Mouse (Mus musculus) neural tube, embryonic 11.5 days (tissue): ENCODE results near the gene Lars2. TPM values are rescaled to one million over a fixed set of nuclear protein-coding genes. Genes with fewer than 3 reads are reported as not detected.

ENCODE experiments used
- polyA plus RNA-seq: library from polyadenylated mRNA; unstranded; fragments of >200 nt; fragmentation: Nextera tagmentation; extraction: Ambion mirVana; gene quantifications from 2 replicates; pipeline ENCODE4 v1.2.1, GENCODE M21; 2014

Gene Lars2
- polyA plus RNA-seq, 1 experiment from 2014 or later = 1,025 TPM

Other genes with a start within 250 kb of the Lars2 start
- gene Clec3b, start 216.0 kb upstream of the Lars2 start, polyA plus RNA-seq = not detected in 2 replicates
- gene Cdcp1, start 150.9 kb upstream of the Lars2 start, polyA plus RNA-seq = 0.58 and 0.89 TPM in 2 replicates
- 7.6 and 8.8 TPM in 2 replicates for gene Tmem158, start 106.2 kb upstream of the Lars2 start, polyA plus RNA-seq
- 48.1 and 52.4 TPM in 2 replicates for gene Limd1, start 111.8 kb downstream of the Lars2 start, polyA plus RNA-seq
- 52.4 and 56.3 TPM in 2 replicates for gene Sacm1l, start 162.8 kb downstream of the Lars2 start, polyA plus RNA-seq